In genomic region chr2:29516621-29517170, GRCm38 (mm10) we compare ENCODE assay signal across 15 mouse cellular contexts.
DNase-seq lines count a peak whose midpoint lies in the region; ATAC-seq and TF ChIP-seq lines count a peak whose summit lies in the region.
"Had no signal": no experiment of that assay in that cellular context is flagged by ENCODE, and none has a peak within 500 bp of the region (broad histone marks: within the 10 kb centered on the region; RNA-seq: fewer than 3 reads in every experiment).

No protein-coding gene starts in this region.

- H3K4me2 ChIP-seq in forebrain, postnatal 0 days (ENCODE audit: low read depth): no peak overlapping the region
- H3K4me2 ChIP-seq in embryonic facial prominence, embryonic 13.5 days: no peak overlapping the region
- no peak overlapping the region for H3K4me2 ChIP-seq in hindbrain, embryonic 16.5 days (ENCODE audit: low read length)
- H3K4me2 ChIP-seq in midbrain, postnatal 0 days (ENCODE audit: low read depth, low read length, poor library complexity, severe bottlenecking): no peak overlapping the region
- H3K4me2 ChIP-seq: embryonic facial prominence, embryonic 12.5 days; limb, embryonic 12.5 days; liver, embryonic 15.5 days had no signal

- peaks cover 96% of the 10 kb centered on the region for H3K4me1 ChIP-seq in forebrain, embryonic 10.5 days
- 0 out of 2 replicates have a peak, but pooled peaks cover 7% of the 10 kb centered on the region for H3K4me1 ChIP-seq in forebrain, postnatal 0 days (ENCODE audit: insufficient read depth)
- H3K4me1 ChIP-seq in embryonic facial prominence, embryonic 13.5 days: peaks cover 15% of the 10 kb centered on the region
- H3K4me1 ChIP-seq in hindbrain, embryonic 16.5 days (ENCODE audit: control insufficient read depth, insufficient read depth, low read depth, low read length): peaks cover 13% of the 10 kb centered on the region
- peaks cover 13% of the 10 kb centered on the region for H3K4me1 ChIP-seq in midbrain, postnatal 0 days (ENCODE audit: insufficient read depth, low read length)
- H3K4me1 ChIP-seq: liver, embryonic 15.5 days had no signal

- H3K27ac ChIP-seq in forebrain, embryonic 10.5 days: peak overlapping the region; percentile 72
- H3K27ac ChIP-seq in forebrain, postnatal 0 days (ENCODE audit: low read depth, low read length): no peak overlapping the region
- H3K27ac ChIP-seq in embryonic facial prominence, embryonic 13.5 days: no peak overlapping the region
- no peak overlapping the region for H3K27ac ChIP-seq in hindbrain, embryonic 16.5 days (ENCODE audit: low read depth, low read length)
- no peak overlapping the region for H3K27ac ChIP-seq in midbrain, postnatal 0 days (ENCODE audit: low read depth, low read length)
- H3K27ac ChIP-seq: embryonic facial prominence, embryonic 12.5 days; limb, embryonic 12.5 days; liver, embryonic 15.5 days had no signal

- H3K9ac ChIP-seq in forebrain, postnatal 0 days: no peak overlapping the region
- H3K9ac ChIP-seq in embryonic facial prominence, embryonic 13.5 days: peak overlapping the region; percentile 33; the same call in 1 of the 2 replicates
- H3K9ac ChIP-seq in hindbrain, embryonic 16.5 days (ENCODE audit: low read depth, low read length): peak overlapping the region; percentile 21; the same call in 1 of the 2 replicates
- 0 out of 2 replicates have a peak overlapping the region, but pooled peaks have one; percentile 36 for H3K9ac ChIP-seq in midbrain, postnatal 0 days (replicated peaks; ENCODE audit: low read length, poor library complexity, severe bottlenecking)
- H3K9ac ChIP-seq: embryonic facial prominence, embryonic 12.5 days; limb, embryonic 12.5 days; liver, embryonic 15.5 days had no signal

- H3K27me3 ChIP-seq in forebrain, embryonic 10.5 days (ENCODE audit: poor library complexity, severe bottlenecking): peaks cover 17% of the 10 kb centered on the region; the same call in 1 of the 2 replicates
- H3K27me3 ChIP-seq in forebrain, postnatal 0 days (ENCODE audit: insufficient read depth, low read length): no peaks in the 10 kb centered on the region
- no peaks in the 10 kb centered on the region for H3K27me3 ChIP-seq in embryonic facial prominence, embryonic 13.5 days
- H3K27me3 ChIP-seq in hindbrain, embryonic 16.5 days (replicated peaks; ENCODE audit: control insufficient read depth, insufficient read depth, low read length): no peaks in the 10 kb centered on the region
- H3K27me3 ChIP-seq in midbrain, postnatal 0 days (ENCODE audit: insufficient read depth, low read length): no peaks in the 10 kb centered on the region
- H3K27me3 ChIP-seq: embryonic facial prominence, embryonic 12.5 days; limb, embryonic 12.5 days; liver, embryonic 15.5 days had no signal

- no peaks in the 10 kb centered on the region for H3K9me3 ChIP-seq in forebrain, embryonic 10.5 days
- no peaks in the 10 kb centered on the region for H3K9me3 ChIP-seq in forebrain, postnatal 0 days (ENCODE audit: low read length)
- H3K9me3 ChIP-seq in embryonic facial prominence, embryonic 13.5 days: no peaks in the 10 kb centered on the region
- no peaks in the 10 kb centered on the region for H3K9me3 ChIP-seq in hindbrain, embryonic 16.5 days (ENCODE audit: control insufficient read depth, low read length)
- H3K9me3 ChIP-seq in midbrain, postnatal 0 days (ENCODE audit: low read length): no peaks in the 10 kb centered on the region
- H3K9me3 ChIP-seq: embryonic facial prominence, embryonic 12.5 days; limb, embryonic 12.5 days; liver, embryonic 15.5 days had no signal

- TF ChIP-seq CTCF in forebrain, postnatal 0 days (IDR thresholded peaks at IDR 0.05; ENCODE audit: low read depth): no peak
- no peak for TF ChIP-seq CTCF in midbrain, postnatal 0 days (IDR thresholded peaks at IDR 0.05)

- no peak overlapping the region for H3K4me3 ChIP-seq in forebrain, embryonic 10.5 days
- no peak overlapping the region for H3K4me3 ChIP-seq in forebrain, postnatal 0 days (ENCODE audit: low read depth, low read length)
- H3K4me3 ChIP-seq in embryonic facial prominence, embryonic 13.5 days: no peak overlapping the region
- no peak overlapping the region for H3K4me3 ChIP-seq in hindbrain, embryonic 16.5 days (ENCODE audit: low read length)
- no peak overlapping the region for H3K4me3 ChIP-seq in midbrain, postnatal 0 days (ENCODE audit: low read depth, low read length)
- H3K4me3 ChIP-seq: embryonic facial prominence, embryonic 12.5 days; limb, embryonic 12.5 days; liver, embryonic 15.5 days had no signal

- DNase-seq in forebrain, embryonic 10.5 days (ENCODE audit: extremely low spot score, low spot score): peak; percentile 52
- DNase-seq in forebrain, postnatal 0 days: no peak
- DNase-seq in midbrain, postnatal 0 days (ENCODE audit: low spot score): no peak
- DNase-seq in urinary bladder, postnatal 14 days (ENCODE audit: low spot score): no peak
- DNase-seq in right cerebral cortex, postnatal 10 days (ENCODE audit: low spot score in 2 of 2): no peak
- no peak for DNase-seq in ovary, postnatal 14 days (ENCODE audit: low spot score)
- DNase-seq: kidney, postnatal 4 days; layer of hippocampus, postnatal 36 days; lung, postnatal 36 days had no signal

- WGBS in forebrain, embryonic 10.5 days: 14% methylated on average over 9 of the region's 9 CpGs
- 26% methylated on average over 9 of the region's 9 CpGs for WGBS in forebrain, postnatal 0 days
- 26% methylated on average over 9 of the region's 9 CpGs for WGBS in embryonic facial prominence, embryonic 13.5 days
- 26% methylated on average over 9 of the region's 9 CpGs for WGBS in hindbrain, embryonic 16.5 days
- 15% methylated on average over 9 of the region's 9 CpGs for WGBS in midbrain, postnatal 0 days

- no peak for ATAC-seq in forebrain, postnatal 0 days
- no peak for ATAC-seq in embryonic facial prominence, embryonic 13.5 days (ENCODE audit: insufficient number of reproducible peaks, insufficient read depth, low FRiP score, low TSS enrichment, low read depth)
- ATAC-seq in hindbrain, embryonic 16.5 days: no peak
- no peak for ATAC-seq in midbrain, postnatal 0 days (ENCODE audit: low FRiP score)
- ATAC-seq: intestine, postnatal 0 days had no signal

- H3K36me3 ChIP-seq in forebrain, embryonic 10.5 days (replicated peaks): no peaks in the 10 kb centered on the region
- no peaks in the 10 kb centered on the region for H3K36me3 ChIP-seq in forebrain, postnatal 0 days (ENCODE audit: insufficient read depth)
- H3K36me3 ChIP-seq in embryonic facial prominence, embryonic 13.5 days: no peaks in the 10 kb centered on the region; the same call in 1 of the 2 replicates
- H3K36me3 ChIP-seq in hindbrain, embryonic 16.5 days (ENCODE audit: control insufficient read depth, insufficient read depth, low read length): no peaks in the 10 kb centered on the region
- H3K36me3 ChIP-seq in midbrain, postnatal 0 days (ENCODE audit: insufficient read depth, low read length): no peaks in the 10 kb centered on the region
- H3K36me3 ChIP-seq: embryonic facial prominence, embryonic 12.5 days; limb, embryonic 12.5 days; liver, embryonic 15.5 days had no signal
